ENCODE assay signal across 34 mouse cellular contexts in genomic region chrX:119497890-119498289, GRCm38 (mm10).
"Had no signal": no experiment of that assay in that cellular context is flagged by ENCODE, and none has a peak within 500 bp of the region (broad histone marks: within the 10 kb centered on the region; RNA-seq: fewer than 3 reads in every experiment).

No protein-coding gene starts in this region.

- H3K4me3 ChIP-seq: heart, embryonic 10.5 days; heart, embryonic 12.5 days; heart, embryonic 13.5 days; heart, embryonic 15.5 days; hindbrain, embryonic 12.5 days; hindbrain, embryonic 13.5 days; hindbrain, embryonic 15.5 days; intestine, embryonic 15.5 days; kidney, embryonic 15.5 days; layer of hippocampus, adult 2 months; left cerebral cortex, adult 2 months had no signal

- ATAC-seq: hindbrain, embryonic 16.5 days; hindbrain, postnatal 0 days; inflammation-experienced regulatory T-cells, adult 6 months; intestine, embryonic 15.5 days; intestine, embryonic 16.5 days; intestine, postnatal 0 days had no signal

- H3K9ac ChIP-seq: heart, embryonic 12.5 days; heart, embryonic 13.5 days; heart, embryonic 15.5 days; hindbrain, embryonic 12.5 days; hindbrain, embryonic 13.5 days; hindbrain, embryonic 14.5 days; hindbrain, embryonic 15.5 days; intestine, embryonic 15.5 days; kidney, embryonic 15.5 days had no signal

- H3K27me3 ChIP-seq: heart, embryonic 12.5 days; heart, embryonic 13.5 days; heart, embryonic 15.5 days; hindbrain, embryonic 12.5 days; hindbrain, embryonic 13.5 days; hindbrain, embryonic 15.5 days; intestine, embryonic 15.5 days; kidney, embryonic 15.5 days had no signal

- H3K9me3 ChIP-seq: heart, embryonic 10.5 days; heart, embryonic 12.5 days; heart, embryonic 13.5 days; heart, embryonic 15.5 days; hindbrain, embryonic 12.5 days; hindbrain, embryonic 13.5 days; hindbrain, embryonic 15.5 days; intestine, embryonic 15.5 days; kidney, embryonic 15.5 days had no signal

- H3K27ac ChIP-seq: heart, embryonic 10.5 days; heart, embryonic 13.5 days; heart, embryonic 15.5 days; hindbrain, embryonic 12.5 days; hindbrain, embryonic 13.5 days; hindbrain, embryonic 14.5 days; hindbrain, embryonic 15.5 days; hindbrain, postnatal 0 days; intestine, embryonic 15.5 days; kidney, embryonic 15.5 days; kidney, postnatal 0 days; layer of hippocampus, adult 2 months; left cerebral cortex, adult 2 months had no signal

- H3K36me3 ChIP-seq: heart, embryonic 10.5 days; heart, embryonic 12.5 days; heart, embryonic 13.5 days; heart, embryonic 15.5 days; hindbrain, embryonic 12.5 days; hindbrain, embryonic 13.5 days; hindbrain, embryonic 15.5 days; intestine, embryonic 15.5 days; kidney, embryonic 15.5 days had no signal

- H3K4me2 ChIP-seq: heart, embryonic 11.5 days; heart, embryonic 12.5 days; heart, embryonic 13.5 days; heart, embryonic 15.5 days; hindbrain, embryonic 12.5 days; hindbrain, embryonic 13.5 days; hindbrain, embryonic 14.5 days; hindbrain, embryonic 15.5 days; intestine, embryonic 15.5 days; kidney, embryonic 15.5 days had no signal

- H3K4me1 ChIP-seq: heart, embryonic 10.5 days; heart, embryonic 12.5 days; heart, embryonic 13.5 days; heart, embryonic 15.5 days; hindbrain, embryonic 12.5 days; hindbrain, embryonic 13.5 days; hindbrain, embryonic 15.5 days; intestine, embryonic 15.5 days; kidney, embryonic 15.5 days had no signal

- DNase-seq: heart, postnatal 10 days; heart, postnatal 14 days; heart, postnatal 36 days; heart, postnatal 4 days; kidney, adult 18-20 months; kidney, adult 2 months; kidney, adult 8-10 months; kidney, adult 9 months; kidney, postnatal 10 days; kidney, postnatal 14 days; kidney, postnatal 25 days; kidney, postnatal 36 days; kidney, postnatal 4 days; layer of hippocampus, adult 9-11 months; layer of hippocampus, postnatal 36 days had no signal
